Mouse (Mus musculus) intestine, postnatal 0 days (tissue): ENCODE data around the gene Hoxb4. TPM values are rescaled to one million over a fixed set of nuclear protein-coding genes. Genes with fewer than 3 reads are reported as not detected.

Source experiments
- ATAC-seq: fragments of 200-750 bp; cut with Nextera tagmentation; 2 replicates; pipeline ENCODE4 v1.8.0; 2017; ENCODE audit warnings: mild to moderate bottlenecking, moderate TSS enrichment, moderate library complexity
- H3K27ac ChIP-seq: fragments of 300-500 bp; sonication (generic); 2 replicates; pipeline ENCODE4 v1.5.1; 2014; ENCODE audit warnings: mild to moderate bottlenecking, low read depth, low read length, moderate library complexity
- H3K27me3 ChIP-seq: fragments of 300-500 bp; sonication (generic); replicated peaks from 2 replicates; pipeline ENCODE4 v1.6.1; 2014; ENCODE audit warnings: low read length, mixed read lengths; ENCODE audit not compliant: control insufficient read depth, insufficient read depth
- H3K36me3 ChIP-seq: fragments of 300-500 bp; sonication (generic); 2 replicates; pipeline ENCODE4 v1.6.1; 2014; ENCODE audit warnings: mild to moderate bottlenecking, moderate library complexity; ENCODE audit not compliant: control insufficient read depth, insufficient read depth
- H3K4me1 ChIP-seq: fragments of 300-500 bp; sonication (generic); replicated peaks from 2 replicates; pipeline ENCODE4 v1.6.1; 2014; ENCODE audit warnings: antibody characterized with exemption, low read length, mixed read lengths; ENCODE audit not compliant: control insufficient read depth, insufficient read depth
- H3K4me2 ChIP-seq: fragments of 300-500 bp; sonication (generic); replicated peaks from 2 replicates; pipeline ENCODE4 v1.6.1; 2014; ENCODE audit warnings: low read depth, mild to moderate bottlenecking, moderate library complexity
- H3K4me3 ChIP-seq: fragments of 300-500 bp; sonication (generic); 2 replicates; pipeline ENCODE4 v1.5.1; 2014; ENCODE audit warnings: low read depth, low read length
- H3K9ac ChIP-seq: fragments of 300-500 bp; sonication (generic); 2 replicates; pipeline ENCODE4 v1.6.1; 2014; ENCODE audit warnings: mild to moderate bottlenecking, low read depth, low read length
- H3K9me3 ChIP-seq: fragments of 300-500 bp; sonication (generic); 2 replicates; pipeline ENCODE4 v1.6.1; 2016; ENCODE audit warnings: mixed run types; ENCODE audit not compliant: control insufficient read depth
- CTCF ChIP-seq: sonication (generic); IDR thresholded peaks from 2 replicates; pipeline ENCODE4 v1.5.1; 2016; ENCODE audit warnings: low read depth, mild to moderate bottlenecking, control low read depth, antibody characterized with exemption, moderate library complexity
- WGBS: fragments of 180-500 bp; shearing (Covaris S2); extraction: QIAGEN DNeasy Blood & Tissue Kit; methylation state at CpG from one replicate; pipeline ENCODE4 v1.1.7; 2014; 5-methylcytosine and 5-hydroxymethylcytosine counted together
- polyA plus RNA-seq: library from polyadenylated mRNA; unstranded; fragments of >200 nt; fragmentation: Nextera tagmentation; extraction: Ambion mirVana; gene quantifications from 2 replicates; pipeline ENCODE4 v1.2.1, GENCODE M21; 2015

The Hoxb4 gene
- polyA plus RNA-seq, 1 experiment from 2014 or later, result 1.1 TPM

DNA sequence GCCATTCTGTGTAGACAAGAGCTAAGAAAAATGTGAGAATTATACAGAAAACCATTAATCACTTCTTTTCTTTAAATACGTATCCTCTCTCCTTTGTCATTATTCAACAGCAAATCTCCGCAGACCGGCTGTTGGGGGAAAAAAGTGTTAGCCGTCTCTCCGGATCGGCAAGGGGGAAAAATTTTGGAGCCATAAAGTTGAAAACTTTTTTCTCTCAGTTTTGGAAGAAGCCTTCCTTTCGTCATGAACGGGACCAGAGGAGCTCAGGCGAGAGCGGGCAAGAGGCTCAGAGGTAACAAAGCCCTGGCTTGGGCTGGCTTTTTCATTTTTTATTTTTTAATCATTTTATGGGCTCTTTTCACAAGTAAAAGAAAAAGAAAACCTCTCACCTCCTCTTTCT lies 5.1 kb downstream of the Hoxb4 start, which contains the start of gene Hoxb3:
Hoxb3 (plus strand) TSS at position 173 of the 400 bp plus-strand sequence.
- Histone ChIP-seq H3K4me2 (peak within 1 kb of the TSS; percentile 83), H3K9ac (0 out of 2 replicates have a peak within 1 kb of the TSS, but pooled peaks have one; percentile 13), H3K9me3 (no peaks in the 10 kb centered on the region), H3K4me1 (no peaks in the 10 kb centered on the region), H3K36me3 (no peaks in the 10 kb centered on the region), H3K4me3 (peak within 1 kb of the TSS; percentile 9; the same call in 1 of the 2 replicates), H3K27ac (peak within 1 kb of the TSS; percentile 42), H3K27me3 (peaks cover 19% of the 10 kb centered on the region)
- ATAC-seq, result no peak
- WGBS, result 51% methylated on average over 10 of the region's 10 CpGs
- TF ChIP-seq CTCF, result no peak

DNA sequence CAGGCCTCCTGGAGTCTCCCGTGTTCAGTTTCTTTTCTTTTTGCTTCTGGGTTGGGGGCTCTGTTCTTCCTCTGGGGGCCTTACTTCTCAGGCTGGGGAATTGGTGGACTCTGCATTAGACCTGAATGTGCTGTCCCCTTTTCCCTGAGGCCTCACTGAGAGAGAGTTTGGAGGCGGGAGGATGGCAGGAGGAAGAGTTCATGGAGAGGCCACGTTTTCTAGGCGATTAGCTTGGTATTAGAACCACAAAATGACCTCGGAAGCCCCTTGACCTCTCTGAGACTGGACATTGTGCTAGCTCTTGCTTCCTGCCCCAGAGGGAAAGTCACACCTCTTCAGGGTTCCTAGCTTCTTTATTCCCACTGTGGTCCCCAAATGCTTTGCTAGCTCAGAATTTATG lies 6.1 kb downstream of the Hoxb4 start:
- no peaks in the 10 kb centered on the region for H3K9me3 ChIP-seq
- H3K27me3 ChIP-seq, result peaks cover 12% of the 10 kb centered on the region
- no peaks in the 10 kb centered on the region for H3K36me3 ChIP-seq
- H3K27ac ChIP-seq, result no peak overlapping the region
- no peak overlapping the region for H3K9ac ChIP-seq
- H3K4me3 ChIP-seq, result peak overlapping the region; percentile 5; the same call in 1 of the 2 replicates
- ATAC-seq, result no peak
- H3K4me1 ChIP-seq, result no peaks in the 10 kb centered on the region
- peak overlapping the region; percentile 83 for H3K4me2 ChIP-seq
- 30% methylated on average over 5 of the region's 5 CpGs for WGBS
- TF ChIP-seq CTCF, result no peak

DNA sequence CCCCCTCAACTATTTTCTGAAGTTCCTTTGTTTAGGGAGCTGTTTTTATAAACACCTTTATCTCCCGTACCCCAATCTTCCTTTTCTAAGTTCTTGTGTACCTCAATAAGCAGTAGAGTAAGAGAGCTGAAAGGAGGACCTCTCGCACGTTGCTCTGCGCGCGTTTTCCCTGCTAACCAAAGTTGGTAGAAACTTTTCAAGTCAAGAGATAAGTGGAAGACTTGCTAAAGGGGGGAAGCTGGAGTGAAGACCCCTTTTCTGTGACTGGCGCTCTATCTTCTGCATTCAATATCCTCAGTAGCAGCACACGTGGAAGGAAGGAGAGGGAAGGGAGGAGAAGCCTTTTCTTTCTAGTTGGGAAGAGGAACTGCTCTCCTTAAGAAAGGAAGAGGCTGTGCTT lies 6.9 kb downstream of the Hoxb4 start:
- H3K9me3 ChIP-seq, result no peaks in the 10 kb centered on the region
- H3K36me3 ChIP-seq, result no peaks in the 10 kb centered on the region
- 37% methylated on average over 8 of the region's 8 CpGs for WGBS
- no peak overlapping the region for H3K27ac ChIP-seq
- H3K4me1 ChIP-seq, result no peaks in the 10 kb centered on the region; the same call in 1 of the 2 replicates
- 0 out of 2 replicates have a peak overlapping the region, but pooled peaks have one; percentile 57 for H3K9ac ChIP-seq
- H3K27me3 ChIP-seq, result peaks cover 12% of the 10 kb centered on the region
- ATAC-seq, result no peak
- H3K4me3 ChIP-seq, result peak overlapping the region; percentile 17
- no peak for TF ChIP-seq CTCF
- peak overlapping the region; percentile 83 for H3K4me2 ChIP-seq

DNA sequence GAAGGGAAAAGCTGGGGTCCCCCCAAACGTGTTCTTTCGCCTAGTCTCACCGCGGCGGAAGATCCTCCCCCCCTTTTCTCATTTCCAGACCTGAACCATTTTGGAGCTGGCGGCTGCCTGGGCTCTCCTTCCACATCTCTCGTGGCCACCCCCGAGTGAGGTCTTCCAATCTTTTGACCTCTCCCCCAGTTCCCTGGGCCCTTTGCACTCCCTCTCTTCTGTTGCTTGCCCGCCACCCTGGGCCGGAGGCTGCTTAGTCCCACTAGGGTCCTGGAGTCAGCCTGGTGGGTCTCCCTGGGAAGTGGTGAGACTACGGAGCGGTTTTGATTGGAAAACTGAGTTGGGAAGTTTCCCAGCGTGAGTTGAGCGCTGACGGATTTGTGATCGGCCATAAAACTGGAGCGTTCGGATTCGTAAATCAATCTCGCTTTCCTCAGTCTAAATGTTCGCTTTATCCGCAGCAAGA lies 7.7 kb downstream of the Hoxb4 start:
- TF ChIP-seq CTCF, result no peak
- peak overlapping the region; percentile 73 for H3K27ac ChIP-seq
- ATAC-seq, result no peak
- H3K9ac ChIP-seq, result peak overlapping the region; percentile 57
- H3K4me1 ChIP-seq, result no peaks in the 10 kb centered on the region; the same call in 1 of the 2 replicates
- peak overlapping the region; percentile 83 for H3K4me2 ChIP-seq
- peak overlapping the region; percentile 17; the same call in 1 of the 2 replicates for H3K4me3 ChIP-seq
- H3K27me3 ChIP-seq, result peaks cover 12% of the 10 kb centered on the region
- H3K9me3 ChIP-seq, result no peaks in the 10 kb centered on the region
- no peaks in the 10 kb centered on the region for H3K36me3 ChIP-seq
- 26% methylated on average over 22 of the region's 22 CpGs for WGBS

DNA sequence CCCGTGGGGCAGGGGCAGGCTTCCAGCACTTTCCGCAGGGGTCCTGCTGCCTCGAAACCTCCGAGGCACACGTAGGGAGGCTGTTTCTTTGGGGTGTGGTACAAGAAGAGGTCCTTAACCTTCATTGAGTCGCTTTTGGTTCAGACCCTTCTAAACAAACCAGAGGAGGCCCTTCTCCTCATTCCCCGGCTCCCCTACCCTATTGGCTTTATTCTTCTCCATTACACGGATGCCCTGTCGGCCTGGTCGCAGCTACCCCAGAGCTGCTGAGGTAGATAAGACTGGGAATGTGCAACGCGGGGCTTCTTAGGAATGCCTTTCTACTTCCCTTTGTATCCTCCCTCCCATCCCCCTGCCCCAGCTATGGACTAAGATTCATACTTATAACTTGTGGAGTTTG lies 8.6 kb downstream of the Hoxb4 start:
- Histone ChIP-seq H3K27me3 (peaks cover 13% of the 10 kb centered on the region), H3K9ac (peak overlapping the region; percentile 37; the same call in 1 of the 2 replicates), H3K4me3 (no peak overlapping the region), H3K4me1 (no peaks in the 10 kb centered on the region; the same call in 1 of the 2 replicates), H3K4me2 (peak overlapping the region; percentile 83), H3K9me3 (no peaks in the 10 kb centered on the region), H3K27ac (peak overlapping the region; percentile 73; the same call in 1 of the 2 replicates), H3K36me3 (no peaks in the 10 kb centered on the region)
- 32% methylated on average over 12 of the region's 12 CpGs for WGBS
- no peak for TF ChIP-seq CTCF
- no peak for ATAC-seq

DNA sequence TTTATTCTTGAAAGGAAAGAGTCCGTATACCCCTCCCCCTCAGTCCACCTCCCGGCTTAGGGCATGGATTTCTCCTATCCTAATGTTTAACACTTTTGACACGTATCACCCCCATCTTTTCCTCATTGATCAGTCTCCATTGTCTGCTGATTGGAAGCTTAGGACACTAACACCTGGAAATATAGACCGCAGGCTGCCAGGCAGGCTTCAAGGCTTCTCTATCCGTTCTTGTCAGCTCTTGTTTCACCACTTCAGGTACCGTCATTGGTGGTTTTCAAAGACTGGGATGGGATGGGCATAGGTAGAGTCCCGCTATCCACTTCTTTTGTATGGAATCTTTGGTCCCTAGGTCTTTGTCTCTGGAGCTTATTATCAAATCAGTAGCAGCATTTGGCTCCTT lies 9.1 kb downstream of the Hoxb4 start:
- 42% methylated on average over 7 of the region's 7 CpGs for WGBS
- H3K36me3 ChIP-seq, result no peaks in the 10 kb centered on the region
- no peaks in the 10 kb centered on the region for H3K9me3 ChIP-seq
- peak overlapping the region; percentile 83; the same call in 1 of the 2 replicates for H3K4me2 ChIP-seq
- peaks cover 3% of the 10 kb centered on the region; the same call in 1 of the 2 replicates for H3K4me1 ChIP-seq
- H3K27me3 ChIP-seq, result peaks cover 17% of the 10 kb centered on the region
- H3K27ac ChIP-seq, result peak overlapping the region; percentile 73; the same call in 1 of the 2 replicates
- no peak overlapping the region for H3K4me3 ChIP-seq
- TF ChIP-seq CTCF, result no peak
- ATAC-seq, result no peak
- H3K9ac ChIP-seq, result peak overlapping the region; percentile 37; the same call in 1 of the 2 replicates
